Mouse (Mus musculus) E14TG2a.4 (cell line): ENCODE data around the gene Ubash3a.

ENCODE experiments used
- CTCF ChIP-seq: conservative IDR thresholded peaks from 2 replicates; pipeline ENCODE4 v1.5.1; 2014; ENCODE audit warnings: low read length
- NANOG ChIP-seq: IDR thresholded peaks from 2 replicates; pipeline ENCODE4 v1.6.1; 2014; ENCODE audit warnings: borderline replicate concordance, low read length, mixed read lengths
- POU5F1 ChIP-seq: IDR thresholded peaks from 2 replicates; pipeline ENCODE4 v1.6.1; 2014; ENCODE audit warnings: low read length, borderline replicate concordance

DNA sequence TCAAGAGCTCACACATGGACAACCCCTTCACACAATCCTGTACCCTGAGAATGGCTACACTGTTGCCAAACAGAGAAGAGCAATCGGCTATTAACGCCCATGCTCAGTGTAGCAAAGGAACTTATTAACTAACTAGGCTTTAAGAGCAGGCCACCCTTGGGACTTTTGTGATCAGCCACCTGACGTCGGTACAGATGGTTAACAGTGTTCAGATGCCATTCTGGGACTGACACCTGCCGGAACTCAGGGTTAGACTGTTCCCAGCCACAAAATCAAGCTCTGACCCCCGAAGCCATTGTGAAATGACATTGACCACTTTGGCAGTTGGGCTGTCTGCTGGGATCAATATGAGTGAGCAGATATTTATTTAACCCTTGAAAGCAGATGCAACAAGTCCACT is 53.7 kb downstream of the Ubash3a start:
- TF ChIP-seq CTCF (no peak), POU5F1 (no peak), NANOG (no peak)
